Mouse (Mus musculus) layer of hippocampus, adult 18-20 months (tissue): Measurements from ENCODE around the gene Nhlrc1. TPM values are rescaled to one million over a fixed set of nuclear protein-coding genes. Genes with fewer than 3 reads are reported as not detected.
A peak's percentile ranks its signal among the peaks of the same experiment; 100 is the strongest.

Source experiments
- DNase-seq, 2 experiments: peaks; one replicate each; pipeline ENCODE4 v3.0.0; 2022; ENCODE audit warnings: low spot score in 2 of 2
- total RNA-seq, 2 experiments: library from RNA; stranded (reverse); gene quantifications; 2 replicates each; pipeline ENCODE4 v1.2.3; 2021

The Nhlrc1 gene
- total RNA-seq, 2 experiments from 2014 or later: 20.0 to 20.2 TPM

GRCm38 (mm10) chr13:47013740-47014139 is 910 bp downstream of the Nhlrc1 start:
- no peak for DNase-seq

GRCm38 (mm10) chr13:47001590-47001989 is 13.1 kb downstream of the Nhlrc1 start:
- no peak for DNase-seq

- no peak for DNase-seq
Measured at GRCm38 (mm10) chr13:46999498-46999897, 15.2 kb downstream of the Nhlrc1 start.

GRCm38 (mm10) chr13:46997355-46997754 is 17.3 kb downstream of the Nhlrc1 start:
- DNase-seq: no peak

- no peak for DNase-seq
Measured at GRCm38 (mm10) chr13:46993274-46993551, 21.4 kb downstream of the Nhlrc1 start.

GRCm38 (mm10) chr13:46992516-46993273 is 22.0 kb downstream of the Nhlrc1 start:
- no peak for DNase-seq

GRCm38 (mm10) chr13:46990376-46991011 is 24.2 kb downstream of the Nhlrc1 start:
- DNase-seq: no peak

- DNase-seq: no peak
Measured at GRCm38 (mm10) chr13:46987941-46988340, 26.7 kb downstream of the Nhlrc1 start.

- no peak for DNase-seq
Measured at GRCm38 (mm10) chr13:46986208-46986607, 28.4 kb downstream of the Nhlrc1 start.

GRCm38 (mm10) chr13:46983878-46984277 is 30.8 kb downstream of the Nhlrc1 start:
- DNase-seq: no peak

- DNase-seq: no peak
Measured at GRCm38 (mm10) chr13:46979836-46980490, 34.7 kb downstream of the Nhlrc1 start.

GRCm38 (mm10) chr13:46976532-46976931 is 38.1 kb downstream of the Nhlrc1 start:
- DNase-seq: no peak

GRCm38 (mm10) chr13:46975930-46976329 is 38.7 kb downstream of the Nhlrc1 start:
- no peak for DNase-seq

- peak in 1 of 2 experiments; percentile 7 for DNase-seq
Measured at GRCm38 (mm10) chr13:46975031-46975551, 39.6 kb downstream of the Nhlrc1 start.

GRCm38 (mm10) chr13:46970286-46970945 is 44.2 kb downstream of the Nhlrc1 start:
- no peak for DNase-seq

- no peak for DNase-seq
Measured at GRCm38 (mm10) chr13:46968626-46969025, 46.0 kb downstream of the Nhlrc1 start.

- no peak for DNase-seq
Measured at GRCm38 (mm10) chr13:46967308-46967707, 47.3 kb downstream of the Nhlrc1 start.
